Mouse (Mus musculus) left cerebral cortex, postnatal 14 days (tissue): ENCODE results near the gene Slc2a2. TPM values are rescaled to one million over a fixed set of nuclear protein-coding genes. Genes with fewer than 3 reads are reported as not detected.
A peak's percentile ranks its signal among the peaks of the same experiment; 100 is the strongest.

ENCODE experiments used
- DNase-seq, 2 experiments: peaks; one replicate each; pipeline ENCODE4 v3.0.0; 2021 to 2022; ENCODE audit warnings: low spot score in 2 of 2, mixed read lengths in 1 of 2
- intact Hi-C: fragments of 180-260 bp; cut with DNase I; formaldehyde crosslinking; loops from one replicate; pipeline ENCODE4 v1.15.1; 2025
- long read RNA-seq, 2 experiments: library from polyadenylated mRNA; stranded (forward); transcript quantifications; one replicate each; pipeline ENCODE4 v2.0.0; 2021
- total RNA-seq, 2 experiments: library from RNA; stranded (reverse); gene quantifications; 2 replicates each; pipeline ENCODE4 v1.2.3; 2021

The Slc2a2 gene
- not detected for total RNA-seq
- long read RNA-seq, experiment 1: 0 reads
- long read RNA-seq, experiment 2: 0 reads

- intact Hi-C loops: no loop called here
Measured at GRCm38 (mm10) chr3:28697797-28698196, at the start of gene Slc2a2. TSS of gene Slc2a2 (plus strand) at chr3:28697903.

GRCm38 (mm10) chr3:28652574-28652973, 45.1 kb upstream of the Slc2a2 start:
- no peak for DNase-seq
- intact Hi-C loops: no loop called here

More at GRCm38 (mm10) chr3:28697797-28698196, at the start of gene Slc2a2:
- DNase-seq: no peak

- intact Hi-C loops: no loop called here
- DNase-seq: no peak
Measured at GRCm38 (mm10) chr3:28653043-28653442, 44.7 kb upstream of the Slc2a2 start.

- DNase-seq: peak; percentile 21 to 44
- intact Hi-C loops: no loop called here
Measured at GRCm38 (mm10) chr3:28654740-28655139, 43.0 kb upstream of the Slc2a2 start.

GRCm38 (mm10) chr3:28658349-28658748, 39.4 kb upstream of the Slc2a2 start:
- intact Hi-C loops: no loop called here

GRCm38 (mm10) chr3:28680851-28681250, 16.9 kb upstream of the Slc2a2 start:
- intact Hi-C loops: no loop called here
- no peak for DNase-seq

More at GRCm38 (mm10) chr3:28658349-28658748, 39.4 kb upstream of the Slc2a2 start:
- no peak for DNase-seq

GRCm38 (mm10) chr3:28681866-28682265, 15.8 kb upstream of the Slc2a2 start:
- intact Hi-C loops: no loop called here
- DNase-seq: no peak

- no peak for DNase-seq
- intact Hi-C loops: no loop called here
Measured at GRCm38 (mm10) chr3:28682411-28682810, 15.3 kb upstream of the Slc2a2 start.

GRCm38 (mm10) chr3:28685510-28685909, 12.2 kb upstream of the Slc2a2 start:
- intact Hi-C loops: no loop called here

GRCm38 (mm10) chr3:28694811-28695210, 2.9 kb upstream of the Slc2a2 start:
- DNase-seq: no peak

More at GRCm38 (mm10) chr3:28685510-28685909, 12.2 kb upstream of the Slc2a2 start:
- no peak for DNase-seq

GRCm38 (mm10) chr3:28695608-28696007, 2.1 kb upstream of the Slc2a2 start:
- intact Hi-C loops: no loop called here
- no peak for DNase-seq

More at GRCm38 (mm10) chr3:28694811-28695210, 2.9 kb upstream of the Slc2a2 start:
- intact Hi-C loops: no loop called here

GRCm38 (mm10) chr3:28696162-28696561, 1.5 kb upstream of the Slc2a2 start:
- intact Hi-C loops: no loop called here
- no peak for DNase-seq

GRCm38 (mm10) chr3:28699601-28700000, 1.9 kb downstream of the Slc2a2 start:
- no peak for DNase-seq
- intact Hi-C loops: no loop called here

GRCm38 (mm10) chr3:28705522-28706137, 7.9 kb downstream of the Slc2a2 start:
- intact Hi-C loops: no loop called here

GRCm38 (mm10) chr3:28706736-28707135, 9.0 kb downstream of the Slc2a2 start:
- intact Hi-C loops: no loop called here
- no peak for DNase-seq

More at GRCm38 (mm10) chr3:28705522-28706137, 7.9 kb downstream of the Slc2a2 start:
- no peak for DNase-seq

GRCm38 (mm10) chr3:28709740-28710139, 12.0 kb downstream of the Slc2a2 start:
- no peak for DNase-seq
- intact Hi-C loops: no loop called here

GRCm38 (mm10) chr3:28713913-28714698, 16.4 kb downstream of the Slc2a2 start:
- no peak for DNase-seq
- intact Hi-C loops: no loop called here

- no peak for DNase-seq
- intact Hi-C loops: no loop called here
Measured at GRCm38 (mm10) chr3:28718521-28718920, 20.8 kb downstream of the Slc2a2 start.

- no peak for DNase-seq
- intact Hi-C loops: no loop called here
Measured at GRCm38 (mm10) chr3:28721218-28721617, 23.5 kb downstream of the Slc2a2 start.

GRCm38 (mm10) chr3:28721838-28722237, 24.1 kb downstream of the Slc2a2 start:
- no peak for DNase-seq
- intact Hi-C loops: no loop called here

- intact Hi-C loops: no loop called here
- no peak for DNase-seq
Measured at GRCm38 (mm10) chr3:28722531-28722930, 24.8 kb downstream of the Slc2a2 start.
